Mouse (Mus musculus): ENCODE measurements around the gene Pate3. TPM values are rescaled to one million over a fixed set of nuclear protein-coding genes. Genes with fewer than 3 reads are reported as not detected.

The Pate3 gene
- total and polyA plus RNA-seq, 3 experiments, result not detected

GRCm38 (mm10) chr9:35687013-35687412 is 39.0 kb upstream of the Pate3 start, which contains the start of gene Pate1:
Gene Pate1, minus strand, starts transcription at chr9:35687390.
- H3K9ac ChIP-seq (ENCODE audit: insufficient read depth, low read depth), result no peak within 1 kb of the TSS
- peaks cover 16% of the 10 kb centered on the region for H3K27me3 ChIP-seq (replicated peaks)
- in situ Hi-C loops (cut with MboI; ENCODE audit: low pct_ligation_motif_present, low pct_unique_long_range_greater_than_20kb, low sequenced_read_pairs), result no loop called here
- no peak for DNase-seq (ENCODE audit: extremely low read depth)
- dilution Hi-C loops (cut with MboI; ENCODE audit: extremely low pct_ligation_motif_present, extremely low pct_unique_long_range_greater_than_20kb, low sequenced_read_pairs), result no loop called here
- H3K36me3 ChIP-seq (replicated peaks in 1 of 2; ENCODE audit: control insufficient read depth in 1 of 2, insufficient read depth in 1 of 2, low read length in 1 of 2), result no peaks in the 10 kb centered on the region
- no peaks in the 10 kb centered on the region for H3K79me2 ChIP-seq (replicated peaks; ENCODE audit: control insufficient read depth, extremely low read depth, insufficient read depth, poor library complexity, severe bottlenecking)
- no peaks in the 10 kb centered on the region for H3K9me3 ChIP-seq (replicated peaks; ENCODE audit: low read length)
- H3K4me2 ChIP-seq (ENCODE audit: insufficient read depth, low read depth, poor library complexity, severe bottlenecking), result no peak within 1 kb of the TSS
- H3K27ac ChIP-seq (ENCODE audit: insufficient read depth, low read depth), result no peak within 1 kb of the TSS
- no peaks in the 10 kb centered on the region for H3K4me1 ChIP-seq (ENCODE audit: control insufficient read depth in 1 of 2, insufficient read depth in 2 of 2)
- no peak for TF ChIP-seq SIN3A (IDR thresholded peaks at IDR 0.05; ENCODE audit: low read length)
- no peak for TF ChIP-seq MAZ (IDR thresholded peaks at IDR 0.05; ENCODE audit: low read depth, low read length)
- no peak for TF ChIP-seq TBP (conservative IDR thresholded peaks at IDR 0.05; ENCODE audit: low read depth, low read length)
- no peak for TF ChIP-seq ZMIZ1 (IDR thresholded peaks at IDR 0.05; ENCODE audit: low read depth, low read length)
- no peak for TF ChIP-seq UBTF (IDR thresholded peaks at IDR 0.05; ENCODE audit: low read depth, low read length)
- TF ChIP-seq JUN (IDR thresholded peaks at IDR 0.05; ENCODE audit: insufficient read depth, low read depth, low read length), result no peak
- no peak for TF ChIP-seq MAFK (IDR thresholded peaks at IDR 0.05; ENCODE audit: insufficient replicate concordance, low read length)
- TF ChIP-seq CHD1 (IDR thresholded peaks at IDR 0.05; ENCODE audit: low read depth, low read length), result no peak
- TF ChIP-seq EP300 (IDR thresholded peaks at IDR 0.05; ENCODE audit: low read length), result no peak
- no peak for TF ChIP-seq ZKSCAN1 (IDR thresholded peaks at IDR 0.05; ENCODE audit: borderline replicate concordance, low read depth, low read length)
- no peak for TF ChIP-seq ETS1 (conservative IDR thresholded peaks at IDR 0.05; ENCODE audit: low read depth, low read length)
- no peak within 1 kb of the TSS for H3K4me3 ChIP-seq (replicated peaks in 1 of 3; ENCODE audit: low read depth in 2 of 3, low read length in 2 of 3, poor library complexity in 1 of 3)

DNA sequence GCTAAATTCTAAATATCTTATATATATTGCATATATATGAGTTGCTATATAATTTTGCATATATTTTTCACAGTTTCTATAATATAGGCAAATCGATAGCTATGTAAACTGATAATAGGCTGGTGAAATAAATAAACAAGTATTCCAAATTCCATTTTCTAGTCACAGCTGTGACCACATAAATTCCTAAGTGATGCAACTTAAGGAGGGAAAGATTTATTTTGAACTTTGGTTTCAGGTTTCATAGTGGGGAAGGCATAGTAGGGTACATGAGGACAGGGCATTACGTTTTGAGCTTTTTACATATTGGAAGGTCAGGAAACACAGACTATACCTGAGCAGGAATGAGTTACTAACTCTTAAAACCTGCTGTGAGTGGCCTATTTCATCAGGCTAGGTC is 25.6 kb upstream of the Pate3 start:
- no peak for TF ChIP-seq POLR2A (IDR thresholded peaks at IDR 0.05; ENCODE audit: low read depth, low read length)
- no peak for TF ChIP-seq RAD21 (IDR thresholded peaks at IDR 0.05; ENCODE audit: low read depth, low read length)
- TF ChIP-seq NELFE (IDR thresholded peaks at IDR 0.05; ENCODE audit: low read depth, low read length), result no peak
- no peak for TF ChIP-seq SMC3 (IDR thresholded peaks at IDR 0.05; ENCODE audit: low read depth, low read length)
- no peak for TF ChIP-seq TBP (conservative IDR thresholded peaks at IDR 0.05; ENCODE audit: low read depth, low read length)
- TF ChIP-seq SIN3A (IDR thresholded peaks at IDR 0.05; ENCODE audit: low read length), result no peak
- no peak for TF ChIP-seq BHLHE40 (IDR thresholded peaks at IDR 0.05; ENCODE audit: low read depth, low read length)
- TF ChIP-seq MEF2A (IDR thresholded peaks at IDR 0.05; ENCODE audit: borderline replicate concordance, low read depth, low read length), result no peak
- TF ChIP-seq MAX (IDR thresholded peaks at IDR 0.05; ENCODE audit: low read length), result no peak
- TF ChIP-seq TCF12 (IDR thresholded peaks at IDR 0.05; ENCODE audit: low read depth, low read length), result no peak
- no peak for TF ChIP-seq KAT2A (IDR thresholded peaks at IDR 0.05; ENCODE audit: insufficient replicate concordance, low read length)
- no peak for TF ChIP-seq EP300 (IDR thresholded peaks at IDR 0.05; ENCODE audit: low read length)
- TF ChIP-seq CTCF (conservative IDR thresholded peaks at IDR 0.05 in 1 of 2, IDR thresholded peaks at IDR 0.05 in 1 of 2; ENCODE audit: low read depth in 2 of 2, low read length in 2 of 2), result no peak
- in situ Hi-C loops (cut with MboI; ENCODE audit: low pct_ligation_motif_present, low pct_unique_long_range_greater_than_20kb, low sequenced_read_pairs), result no loop called here
- dilution Hi-C loops (cut with MboI; ENCODE audit: extremely low pct_ligation_motif_present, extremely low pct_unique_long_range_greater_than_20kb, low sequenced_read_pairs), result no loop called here

More for the DNA sequence above, 25.6 kb upstream of the Pate3 start:
- Histone ChIP-seq H3K79me2 (replicated peaks; ENCODE audit: control insufficient read depth, extremely low read depth, insufficient read depth, poor library complexity, severe bottlenecking) (no peaks in the 10 kb centered on the region), H3K27ac (ENCODE audit: insufficient read depth, low read depth) (no peak overlapping the region), H3K4me3 (replicated peaks in 1 of 3; ENCODE audit: low read depth in 2 of 3, low read length in 2 of 3, poor library complexity in 1 of 3) (no peak overlapping the region), H3K27me3 (replicated peaks) (no peaks in the 10 kb centered on the region), H3K9ac (ENCODE audit: insufficient read depth, low read depth) (no peak overlapping the region), H3K9me3 (replicated peaks; ENCODE audit: low read length) (no peaks in the 10 kb centered on the region), H3K36me3 (replicated peaks in 1 of 2; ENCODE audit: control insufficient read depth in 1 of 2, insufficient read depth in 1 of 2, low read length in 1 of 2) (no peaks in the 10 kb centered on the region), H3K4me2 (ENCODE audit: insufficient read depth, low read depth, poor library complexity, severe bottlenecking) (no peak overlapping the region), H3K4me1 (ENCODE audit: control insufficient read depth in 1 of 2, insufficient read depth in 2 of 2) (no peaks in the 10 kb centered on the region)
- no peak for DNase-seq (ENCODE audit: extremely low read depth)

All from CH12.LX (cell line).